Mouse (Mus musculus): ENCODE data around the gene Arr3. TPM values are rescaled to one million over a fixed set of nuclear protein-coding genes. Genes with fewer than 3 reads are reported as not detected.

The Arr3 gene
- total RNA-seq, 2 experiments from 2014 or later, result not detected

Other genes starting within 250 kb of the Arr3 start
- gene Otud6a, start 176.5 kb upstream of the Arr3 start, total RNA-seq (2021), result not detected
- gene Awat2, start 162.8 kb upstream of the Arr3 start, total RNA-seq (2021), result under 1 TPM in 1 of 2 experiments, not detected in 1; 0.20 TPM
- 10 to 100 TPM; 46.7 to 47.9 TPM for gene Igbp1, start 111.2 kb upstream of the Arr3 start, total RNA-seq (2021)
- gene Dgat2l6, start 80.7 kb upstream of the Arr3 start, total RNA-seq (2021), result not detected
- gene Awat1, start 33.2 kb upstream of the Arr3 start, total RNA-seq (2021), result not detected
- gene P2ry4, start 10.6 kb upstream of the Arr3 start, total RNA-seq (2021), result not detected
- 1 to 10 TPM; 8.6 to 8.8 TPM for gene Kif4, start 20.2 kb downstream of the Arr3 start, total RNA-seq (2021)
- gene Pdzd11, start 21.1 kb downstream of the Arr3 start, total RNA-seq (2021), result 10 to 100 TPM; 34.5 to 35.5 TPM
- under 1 TPM in 1 of 2 experiments, not detected in 1; 0.55 TPM for gene Gdpd2, start 124.4 kb downstream of the Arr3 start, total RNA-seq (2021)
- 1 to 10 TPM; 4.5 to 5.6 TPM for gene Dlg3, start 162.2 kb downstream of the Arr3 start, total RNA-seq (2021)

Measured in heart, postnatal 10 days (tissue).